Mouse (Mus musculus): ENCODE results near the gene Minos1. TPM values are rescaled to one million over a fixed set of nuclear protein-coding genes. Genes with fewer than 3 reads are reported as not detected.

The Minos1 gene
- polyA plus RNA-seq, 1 experiment from 2014 or later, result 580 TPM

- Histone ChIP-seq H3K4me3 (ENCODE audit: low read depth, low read length) (no peak overlapping the region), H3K9ac (ENCODE audit: low read length) (no peak overlapping the region), H3K9me3 (ENCODE audit: control insufficient read depth, low read length) (no peaks in the 10 kb centered on the region), H3K4me2 (ENCODE audit: low read length) (no peak overlapping the region), H3K27ac (ENCODE audit: low read depth) (no peak overlapping the region), H3K27me3 (replicated peaks; ENCODE audit: control insufficient read depth, insufficient read depth, low read length) (0 out of 2 replicates have a peak, but pooled peaks cover 2% of the 10 kb centered on the region), H3K36me3 (ENCODE audit: control insufficient read depth, insufficient read depth, low read length) (no peaks in the 10 kb centered on the region), H3K4me1 (replicated peaks; ENCODE audit: control insufficient read depth, insufficient read depth, low read length) (peaks cover 9% of the 10 kb centered on the region)
- DNase-seq (ENCODE audit: low spot score), result no peak
- 83% methylated on average over 5 of the region's 5 CpGs for WGBS
- no peak for ATAC-seq (replicated peaks; ENCODE audit: low FRiP score, low TSS enrichment, low read depth)
Observed at GRCm38 (mm10) chr4:139133109-139133508, 2.2 kb upstream of the Minos1 start.

GRCm38 (mm10) chr4:139131858-139132672, 1.2 kb upstream of the Minos1 start:
- Histone ChIP-seq H3K27me3 (replicated peaks; ENCODE audit: control insufficient read depth, insufficient read depth, low read length) (0 out of 2 replicates have a peak, but pooled peaks cover 2% of the 10 kb centered on the region), H3K4me3 (ENCODE audit: low read depth, low read length) (no peak overlapping the region), H3K36me3 (ENCODE audit: control insufficient read depth, insufficient read depth, low read length) (no peaks in the 10 kb centered on the region), H3K9me3 (ENCODE audit: control insufficient read depth, low read length) (no peaks in the 10 kb centered on the region), H3K4me2 (ENCODE audit: low read length) (no peak overlapping the region), H3K9ac (ENCODE audit: low read length) (no peak overlapping the region), H3K4me1 (replicated peaks; ENCODE audit: control insufficient read depth, insufficient read depth, low read length) (peaks cover 9% of the 10 kb centered on the region), H3K27ac (ENCODE audit: low read depth) (no peak overlapping the region)
- no peak for DNase-seq (ENCODE audit: low spot score)
- no peak for ATAC-seq (replicated peaks; ENCODE audit: low FRiP score, low TSS enrichment, low read depth)
- 82% methylated on average over 14 of the region's 14 CpGs for whole genome bisulfite sequencing

GRCm38 (mm10) chr4:139129806-139130700, 860 bp downstream of the Minos1 start:
- H3K4me2 ChIP-seq (ENCODE audit: low read length), result peak overlapping the region; percentile 83
- H3K36me3 ChIP-seq (ENCODE audit: control insufficient read depth, insufficient read depth, low read length), result no peaks in the 10 kb centered on the region
- no peaks in the 10 kb centered on the region for H3K9me3 ChIP-seq (ENCODE audit: control insufficient read depth, low read length)
- ATAC-seq (replicated peaks; ENCODE audit: low FRiP score, low TSS enrichment, low read depth), result peak; percentile 57
- peaks cover 9% of the 10 kb centered on the region for H3K4me1 ChIP-seq (replicated peaks; ENCODE audit: control insufficient read depth, insufficient read depth, low read length)
- H3K9ac ChIP-seq (ENCODE audit: low read length), result peak overlapping the region; percentile 95
- H3K27ac ChIP-seq (ENCODE audit: low read depth), result peak overlapping the region; percentile 91
- peak overlapping the region; percentile 98 for H3K4me3 ChIP-seq (ENCODE audit: low read depth, low read length)
- H3K27me3 ChIP-seq (replicated peaks; ENCODE audit: control insufficient read depth, insufficient read depth, low read length), result 0 out of 2 replicates have a peak, but pooled peaks cover 2% of the 10 kb centered on the region
- 3% methylated on average over 57 of the region's 57 CpGs for WGBS
- DNase-seq (ENCODE audit: low spot score), result peak; percentile 75

- Histone ChIP-seq H3K27me3 (replicated peaks; ENCODE audit: control insufficient read depth, insufficient read depth, low read length) (no peaks in the 10 kb centered on the region), H3K4me3 (ENCODE audit: low read depth, low read length) (no peak overlapping the region), H3K9me3 (ENCODE audit: control insufficient read depth, low read length) (no peaks in the 10 kb centered on the region), H3K4me1 (replicated peaks; ENCODE audit: control insufficient read depth, insufficient read depth, low read length) (peaks cover 9% of the 10 kb centered on the region), H3K4me2 (ENCODE audit: low read length) (no peak overlapping the region), H3K9ac (ENCODE audit: low read length) (no peak overlapping the region), H3K27ac (ENCODE audit: low read depth) (no peak overlapping the region), H3K36me3 (ENCODE audit: control insufficient read depth, insufficient read depth, low read length) (no peaks in the 10 kb centered on the region)
- 91% methylated on average over 3 of the region's 3 CpGs for WGBS
- DNase-seq (ENCODE audit: low spot score) (no peak), ATAC-seq (replicated peaks; ENCODE audit: low FRiP score, low TSS enrichment, low read depth) (no peak)
Observed at GRCm38 (mm10) chr4:139126475-139126874, 4.4 kb downstream of the Minos1 start.

- Histone ChIP-seq H3K4me2 (ENCODE audit: low read length) (no peak overlapping the region), H3K27me3 (replicated peaks; ENCODE audit: control insufficient read depth, insufficient read depth, low read length) (no peaks in the 10 kb centered on the region), H3K27ac (ENCODE audit: low read depth) (no peak overlapping the region), H3K9me3 (ENCODE audit: control insufficient read depth, low read length) (no peaks in the 10 kb centered on the region), H3K9ac (ENCODE audit: low read length) (no peak overlapping the region), H3K4me1 (replicated peaks; ENCODE audit: control insufficient read depth, insufficient read depth, low read length) (peaks cover 17% of the 10 kb centered on the region), H3K36me3 (ENCODE audit: control insufficient read depth, insufficient read depth, low read length) (no peaks in the 10 kb centered on the region), H3K4me3 (ENCODE audit: low read depth, low read length) (no peak overlapping the region)
- no peak for DNase-seq (ENCODE audit: low spot score)
- no peak for ATAC-seq (replicated peaks; ENCODE audit: low FRiP score, low TSS enrichment, low read depth)
- 81% methylated on average over 6 of the region's 6 CpGs for WGBS
Observed at GRCm38 (mm10) chr4:139124940-139125339, 6.0 kb downstream of the Minos1 start.

- 95% methylated on average over 4 of the region's 4 CpGs for WGBS
- H3K4me2 ChIP-seq (ENCODE audit: low read length), result no peak overlapping the region
- H3K36me3 ChIP-seq (ENCODE audit: control insufficient read depth, insufficient read depth, low read length), result no peaks in the 10 kb centered on the region
- H3K9ac ChIP-seq (ENCODE audit: low read length), result no peak overlapping the region
- DNase-seq (ENCODE audit: low spot score), result no peak
- peaks cover 15% of the 10 kb centered on the region for H3K4me1 ChIP-seq (replicated peaks; ENCODE audit: control insufficient read depth, insufficient read depth, low read length)
- no peak for ATAC-seq (replicated peaks; ENCODE audit: low FRiP score, low TSS enrichment, low read depth)
- H3K9me3 ChIP-seq (ENCODE audit: control insufficient read depth, low read length), result no peaks in the 10 kb centered on the region
- H3K27ac ChIP-seq (ENCODE audit: low read depth), result no peak overlapping the region
- H3K4me3 ChIP-seq (ENCODE audit: low read depth, low read length), result no peak overlapping the region
- H3K27me3 ChIP-seq (replicated peaks; ENCODE audit: control insufficient read depth, insufficient read depth, low read length), result no peaks in the 10 kb centered on the region
Observed at GRCm38 (mm10) chr4:139122557-139122956, 8.4 kb downstream of the Minos1 start.

- Histone ChIP-seq H3K27me3 (replicated peaks; ENCODE audit: control insufficient read depth, insufficient read depth, low read length) (no peaks in the 10 kb centered on the region), H3K27ac (ENCODE audit: low read depth) (0 out of 2 replicates have a peak overlapping the region, but pooled peaks have one; percentile 1), H3K9ac (ENCODE audit: low read length) (no peak overlapping the region), H3K36me3 (ENCODE audit: control insufficient read depth, insufficient read depth, low read length) (no peaks in the 10 kb centered on the region), H3K9me3 (ENCODE audit: control insufficient read depth, low read length) (no peaks in the 10 kb centered on the region), H3K4me3 (ENCODE audit: low read depth, low read length) (no peak overlapping the region), H3K4me1 (replicated peaks; ENCODE audit: control insufficient read depth, insufficient read depth, low read length) (peaks cover 15% of the 10 kb centered on the region), H3K4me2 (ENCODE audit: low read length) (no peak overlapping the region)
- DNase-seq (ENCODE audit: low spot score), result no peak
- 71% methylated on average over 7 of the region's 7 CpGs for WGBS
- no peak for ATAC-seq (replicated peaks; ENCODE audit: low FRiP score, low TSS enrichment, low read depth)
Observed at GRCm38 (mm10) chr4:139120998-139121397, 9.9 kb downstream of the Minos1 start.

GRCm38 (mm10) chr4:139120281-139120814, 10.6 kb downstream of the Minos1 start:
- no peak for ATAC-seq (replicated peaks; ENCODE audit: low FRiP score, low TSS enrichment, low read depth)
- no peak for DNase-seq (ENCODE audit: low spot score)
- Histone ChIP-seq H3K9ac (ENCODE audit: low read length) (no peak overlapping the region), H3K4me3 (ENCODE audit: low read depth, low read length) (no peak overlapping the region), H3K9me3 (ENCODE audit: control insufficient read depth, low read length) (no peaks in the 10 kb centered on the region), H3K27ac (ENCODE audit: low read depth) (0 out of 2 replicates have a peak overlapping the region, but pooled peaks have one; percentile 1), H3K36me3 (ENCODE audit: control insufficient read depth, insufficient read depth, low read length) (no peaks in the 10 kb centered on the region), H3K4me1 (replicated peaks; ENCODE audit: control insufficient read depth, insufficient read depth, low read length) (peaks cover 15% of the 10 kb centered on the region), H3K4me2 (ENCODE audit: low read length) (no peak overlapping the region), H3K27me3 (replicated peaks; ENCODE audit: control insufficient read depth, insufficient read depth, low read length) (no peaks in the 10 kb centered on the region)
- 63% methylated on average over 4 of the region's 4 CpGs for WGBS
